Mouse (Mus musculus) layer of hippocampus, adult 9-10 months (tissue): Measurements from ENCODE around the gene Cd83.

Source experiments
- DNase-seq: peaks from one replicate; pipeline ENCODE4 v3.0.0; 2022; ENCODE audit warnings: low spot score

The Cd83 gene

GRCm38 (mm10) chr13:43784725-43785711, at the start of gene Cd83:
Gene Cd83 (plus strand): TSS chr13:43784775.
- DNase-seq = no peak

GRCm38 (mm10) chr13:43739598-43740275, 44.8 kb upstream of the Cd83 start:
- peak; percentile 83 for DNase-seq

- no peak for DNase-seq
Observed at GRCm38 (mm10) chr13:43740276-43740608, 44.3 kb upstream of the Cd83 start.

- no peak for DNase-seq
Observed at GRCm38 (mm10) chr13:43742677-43743076, 41.9 kb upstream of the Cd83 start.

GRCm38 (mm10) chr13:43744259-43744658, 40.3 kb upstream of the Cd83 start:
- DNase-seq = no peak

- no peak for DNase-seq
Observed at GRCm38 (mm10) chr13:43750301-43750700, 34.3 kb upstream of the Cd83 start.

- no peak for DNase-seq
Observed at GRCm38 (mm10) chr13:43750966-43751365, 33.6 kb upstream of the Cd83 start.

GRCm38 (mm10) chr13:43752407-43752806, 32.2 kb upstream of the Cd83 start:
- DNase-seq = no peak

GRCm38 (mm10) chr13:43753652-43754051, 30.9 kb upstream of the Cd83 start:
- DNase-seq = no peak

GRCm38 (mm10) chr13:43754455-43755128, 30.0 kb upstream of the Cd83 start:
- no peak for DNase-seq

GRCm38 (mm10) chr13:43755573-43755972, 29.0 kb upstream of the Cd83 start:
- no peak for DNase-seq

- DNase-seq = no peak
Observed at GRCm38 (mm10) chr13:43761156-43761855, 23.3 kb upstream of the Cd83 start.

- DNase-seq = no peak
Observed at GRCm38 (mm10) chr13:43762901-43763300, 21.7 kb upstream of the Cd83 start.

- no peak for DNase-seq
Observed at GRCm38 (mm10) chr13:43763301-43763994, 21.1 kb upstream of the Cd83 start.

- no peak for DNase-seq
Observed at GRCm38 (mm10) chr13:43763995-43764579, 20.5 kb upstream of the Cd83 start.

GRCm38 (mm10) chr13:43765293-43765814, 19.2 kb upstream of the Cd83 start:
- DNase-seq = no peak

GRCm38 (mm10) chr13:43766786-43767680, 17.5 kb upstream of the Cd83 start:
- DNase-seq = no peak

GRCm38 (mm10) chr13:43773020-43773419, 11.6 kb upstream of the Cd83 start:
- DNase-seq = no peak

GRCm38 (mm10) chr13:43773965-43774566, 10.5 kb upstream of the Cd83 start:
- no peak for DNase-seq
